Mouse (Mus musculus): ENCODE results near the gene Armcx5. TPM values are rescaled to one million over a fixed set of nuclear protein-coding genes. Genes with fewer than 3 reads are reported as not detected.
"Not testable (repeated sequence)": the region's sequence is repeated elsewhere in the genome, so short reads cannot be mapped to it uniquely, and the experiment has no call there.

The Armcx5 gene
- total and polyA plus RNA-seq, 2 experiments from 2014 or later: 9.4 to 26.1 TPM

DNA sequence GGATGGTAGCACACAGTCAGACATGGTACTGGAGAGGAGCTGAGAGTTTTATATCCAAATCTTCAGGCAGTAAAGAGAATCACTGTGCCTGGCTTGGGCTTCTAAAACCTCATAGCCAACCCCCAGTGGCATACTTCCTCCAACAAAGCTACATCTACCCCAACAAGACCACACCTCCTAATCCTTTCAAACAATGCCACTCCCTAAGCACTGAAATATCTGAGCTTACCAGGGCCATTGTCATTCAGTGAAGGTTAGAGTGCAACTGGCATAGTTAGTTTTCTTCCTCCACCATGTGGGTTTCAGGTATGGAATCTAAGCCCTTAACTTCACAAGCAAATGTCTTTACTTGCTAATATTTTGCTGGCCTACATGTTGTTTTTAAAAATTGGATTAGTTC lies 49.0 kb downstream of the Armcx5 start:
- DNase-seq (ENCODE audit: low spot score) (no peak), ATAC-seq (no peak)
- Histone ChIP-seq H3K27me3 (ENCODE audit: insufficient read depth, low read length) (no peaks in the 10 kb centered on the region), H3K36me3 (ENCODE audit: insufficient read depth, low read length) (no peaks in the 10 kb centered on the region), H3K27ac (no peak overlapping the region), H3K4me3 (ENCODE audit: low read length) (no peak overlapping the region), H3K9me3 (ENCODE audit: low read length) (no peaks in the 10 kb centered on the region), H3K9ac (replicated peaks; ENCODE audit: low read length) (no peak overlapping the region), H3K4me1 (ENCODE audit: insufficient read depth, low read length) (no peaks in the 10 kb centered on the region), H3K4me2 (ENCODE audit: low read depth, low read length) (no peak overlapping the region)
- TF ChIP-seq CTCF (IDR thresholded peaks at IDR 0.05; ENCODE audit: low read depth): no peak

DNA sequence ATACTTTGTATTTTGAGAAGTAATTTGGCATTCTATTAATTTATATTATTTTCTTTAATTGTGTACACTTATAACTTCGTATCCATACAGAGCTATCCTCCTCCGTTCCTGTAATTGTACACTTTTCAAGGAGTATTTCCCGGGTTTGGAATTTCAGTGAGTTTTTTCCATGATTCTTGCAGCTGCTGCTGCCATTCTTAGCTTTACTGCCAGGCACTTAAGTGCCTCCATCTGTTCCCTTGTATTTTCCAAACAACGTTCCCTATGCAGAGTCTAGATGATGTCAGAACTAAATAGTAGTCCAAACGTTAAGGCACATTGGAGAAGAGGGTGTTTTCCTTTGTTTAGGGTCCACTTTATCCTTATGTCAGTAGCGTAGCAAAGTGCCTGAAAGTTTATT lies 49.8 kb downstream of the Armcx5 start:
- H3K27me3 ChIP-seq (ENCODE audit: insufficient read depth, low read length): no peaks in the 10 kb centered on the region
- 73% methylated on average over 6 of the region's 6 CpGs for WGBS
- TF ChIP-seq CTCF (IDR thresholded peaks at IDR 0.05; ENCODE audit: low read depth): no peak
- H3K9ac ChIP-seq (replicated peaks; ENCODE audit: low read length): no peak overlapping the region
- H3K4me1 ChIP-seq (ENCODE audit: insufficient read depth, low read length): no peaks in the 10 kb centered on the region
- H3K4me3 ChIP-seq (ENCODE audit: low read length): no peak overlapping the region
- H3K9me3 ChIP-seq (ENCODE audit: low read length): no peaks in the 10 kb centered on the region
- no peaks in the 10 kb centered on the region for H3K36me3 ChIP-seq (ENCODE audit: insufficient read depth, low read length)
- DNase-seq (ENCODE audit: low spot score): no peak
- no peak for ATAC-seq
- no peak overlapping the region for H3K4me2 ChIP-seq (ENCODE audit: low read depth, low read length)
- H3K27ac ChIP-seq: no peak overlapping the region

DNA sequence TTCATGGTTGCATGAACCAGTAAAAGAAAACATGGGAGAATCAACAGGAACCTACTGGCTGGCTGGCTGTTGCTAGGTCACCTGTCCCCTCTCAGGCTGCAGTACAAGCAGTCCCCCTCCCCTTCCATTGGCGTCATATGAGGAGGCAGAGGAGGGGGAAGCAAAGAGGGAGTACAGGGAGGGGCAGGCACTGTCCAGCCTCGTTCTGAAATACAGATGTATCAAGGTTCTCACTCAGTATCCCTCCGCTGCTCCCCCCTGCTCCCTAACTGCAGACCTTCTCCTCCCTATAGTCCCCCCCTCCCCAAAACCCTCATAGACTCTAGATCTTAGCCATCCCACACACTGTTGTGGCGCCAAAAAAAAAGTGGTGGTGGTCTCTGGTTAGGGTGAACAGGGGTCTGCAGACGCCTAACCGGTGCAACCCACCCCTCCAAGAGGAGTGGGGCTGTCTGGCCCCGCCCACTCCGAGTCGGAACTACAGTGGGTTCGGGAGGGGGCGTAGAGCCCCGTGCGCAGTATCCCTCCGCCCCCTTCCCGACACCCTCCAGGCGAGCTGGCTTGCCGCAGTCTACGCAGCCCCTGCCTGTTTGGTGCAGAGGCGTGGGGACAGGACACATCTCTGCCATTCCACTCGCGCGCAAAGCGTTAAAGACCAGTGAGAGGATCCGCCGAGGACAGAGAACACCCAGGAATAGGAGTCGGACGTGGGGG lies 53.2 kb downstream of the Armcx5 start:
- Histone ChIP-seq H3K27ac (peak overlapping the region; percentile 85), H3K4me3 (ENCODE audit: low read length) (peak overlapping the region; percentile 52), H3K4me2 (ENCODE audit: low read depth, low read length) (peak overlapping the region; percentile 51; the same call in 1 of the 2 replicates), H3K9ac (replicated peaks; ENCODE audit: low read length) (peak overlapping the region; percentile 65)
- not testable (repeated sequence) for H3K27me3 ChIP-seq (ENCODE audit: insufficient read depth, low read length); H3K9me3 ChIP-seq (ENCODE audit: low read length); H3K36me3 ChIP-seq (ENCODE audit: insufficient read depth, low read length); H3K4me1 ChIP-seq (ENCODE audit: insufficient read depth, low read length)
- DNase-seq (ENCODE audit: low spot score) (peak; percentile 84), ATAC-seq (peak; percentile 95)
- 24% methylated on average over 25 of the region's 27 CpGs for WGBS

- H3K27ac ChIP-seq: peak overlapping the region; percentile 85
- H3K4me3 ChIP-seq (ENCODE audit: low read length): peak overlapping the region; percentile 52
- H3K36me3 ChIP-seq (ENCODE audit: insufficient read depth, low read length); H3K9me3 ChIP-seq (ENCODE audit: low read length); H3K27me3 ChIP-seq (ENCODE audit: insufficient read depth, low read length); H3K4me1 ChIP-seq (ENCODE audit: insufficient read depth, low read length): not testable (repeated sequence)
- DNase-seq (ENCODE audit: low spot score) (peak; percentile 9), ATAC-seq (peak; percentile 15)
- peak overlapping the region; percentile 65 for H3K9ac ChIP-seq (replicated peaks; ENCODE audit: low read length)
- 26% methylated on average over 25 of the region's 26 CpGs for WGBS
- peak overlapping the region; percentile 51 for H3K4me2 ChIP-seq (ENCODE audit: low read depth, low read length)
Measured at GRCm38 (mm10) chrX:135796305-135797211, 54.0 kb downstream of the Armcx5 start.

MicroRNA genes within 50 kb of the gene (microRNA counts, 519-probe panel; counts per million panel counts)
- microRNA mmu-miR-1970: not detected

Small RNA genes within 50 kb of the gene (microRNA-seq; reads per million reads assigned to microRNA genes)
- gene Mir1970: 0 reads per million in 2 experiments
- 0 to 0.18 reads per million in 2 experiments for gene Mir7646

Other genes with a start within 250 kb of the Armcx5 start
- not detected in 2 replicates for gene AV320801, start 248.1 kb upstream of the Armcx5 start, total RNA-seq (2014; rRNA removed)
- not detected in 2 replicates for gene AV320801, start 248.1 kb upstream of the Armcx5 start, polyA plus RNA-seq (2015; fragmentation: Nextera tagmentation; extraction: Ambion mirVana)
- not detected in 2 replicates for gene Nxf7, start 144.0 kb upstream of the Armcx5 start, total RNA-seq (2014; rRNA removed)
- 0.24 TPM in 1 of 2 replicates, not detected in the other for gene Nxf7, start 144.0 kb upstream of the Armcx5 start, polyA plus RNA-seq (2015; fragmentation: Nextera tagmentation; extraction: Ambion mirVana)
- not detected in 2 replicates for gene Prame, start 115.0 kb upstream of the Armcx5 start, total RNA-seq (2014; rRNA removed)
- not detected in 2 replicates for gene Prame, start 115.0 kb upstream of the Armcx5 start, polyA plus RNA-seq (2015; fragmentation: Nextera tagmentation; extraction: Ambion mirVana)
- gene Tcp11x2, start 48.9 kb upstream of the Armcx5 start, total RNA-seq (2014; rRNA removed): not detected in 2 replicates
- gene Tcp11x2, start 48.9 kb upstream of the Armcx5 start, polyA plus RNA-seq (2015; fragmentation: Nextera tagmentation; extraction: Ambion mirVana): not detected in 2 replicates
- not detected in 2 replicates for gene Tmsb15a, start 17.5 kb upstream of the Armcx5 start, total RNA-seq (2014; rRNA removed)
- not detected in 2 replicates for gene Tmsb15a, start 17.5 kb upstream of the Armcx5 start, polyA plus RNA-seq (2015; fragmentation: Nextera tagmentation; extraction: Ambion mirVana)
- gene Gprasp1, start within 50 bp of the Armcx5 start, total RNA-seq (2014; rRNA removed): 272 and 285 TPM in 2 replicates
- gene Gprasp1, start within 50 bp of the Armcx5 start, polyA plus RNA-seq (2015; fragmentation: Nextera tagmentation; extraction: Ambion mirVana): 214 and 231 TPM in 2 replicates
- 47.6 and 65.9 TPM in 2 replicates for gene Bhlhb9, start 54.9 kb downstream of the Armcx5 start, total RNA-seq (2014; rRNA removed)
- gene Bhlhb9, start 54.9 kb downstream of the Armcx5 start, polyA plus RNA-seq (2015; fragmentation: Nextera tagmentation; extraction: Ambion mirVana): 96.4 and 98.2 TPM in 2 replicates
- gene Gprasp2, start 96.3 kb downstream of the Armcx5 start, total RNA-seq (2014; rRNA removed): 201 and 270 TPM in 2 replicates
- gene Gprasp2, start 96.3 kb downstream of the Armcx5 start, polyA plus RNA-seq (2015; fragmentation: Nextera tagmentation; extraction: Ambion mirVana): 239 and 245 TPM in 2 replicates